Mouse (Mus musculus): ENCODE measurements at regions not wholly inside any gene's neighbourhood (a gene's known extent, or its start where the extent isn't known, plus 50 kb on each side); places are given as distances from the start of the nearest gene placed in this dataset.
A peak's percentile ranks its signal among the peaks of the same experiment; 100 is the strongest.

DNA sequence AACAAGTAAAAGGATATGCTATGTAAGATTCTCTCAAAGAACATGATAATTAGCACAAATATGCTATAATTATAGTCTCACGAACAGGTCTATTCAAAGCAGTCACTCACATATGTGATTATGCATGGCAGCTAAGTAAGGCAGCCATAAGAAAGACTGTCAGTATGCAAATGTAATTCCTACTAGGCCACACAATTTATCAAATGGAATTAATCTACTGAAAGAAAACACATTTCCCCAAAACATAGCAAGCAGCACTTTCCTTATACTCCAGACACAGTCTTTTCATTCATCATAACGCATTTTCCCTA is 1242.3 kb downstream of the Zfp704 start:
- Histone ChIP-seq H3K36me3 (no peaks in the 10 kb centered on the region), H3K4me3 (no peak overlapping the region), H3K27ac (replicated peaks) (no peak overlapping the region; the same call in 1 of the 2 replicates), H3K9me3 (no peaks in the 10 kb centered on the region), H3K4me1 (replicated peaks) (no peaks in the 10 kb centered on the region), H3K4me2 (no peak overlapping the region), H3K9ac (no peak overlapping the region), H3K27me3 (no peaks in the 10 kb centered on the region)
- ATAC-seq (ENCODE audit: low FRiP score, low read depth) = 0 out of 2 replicates have a peak, but pooled peaks have one; percentile 30
- WGBS = 65% methylated on average over 2 of the region's 2 CpGs

DNA sequence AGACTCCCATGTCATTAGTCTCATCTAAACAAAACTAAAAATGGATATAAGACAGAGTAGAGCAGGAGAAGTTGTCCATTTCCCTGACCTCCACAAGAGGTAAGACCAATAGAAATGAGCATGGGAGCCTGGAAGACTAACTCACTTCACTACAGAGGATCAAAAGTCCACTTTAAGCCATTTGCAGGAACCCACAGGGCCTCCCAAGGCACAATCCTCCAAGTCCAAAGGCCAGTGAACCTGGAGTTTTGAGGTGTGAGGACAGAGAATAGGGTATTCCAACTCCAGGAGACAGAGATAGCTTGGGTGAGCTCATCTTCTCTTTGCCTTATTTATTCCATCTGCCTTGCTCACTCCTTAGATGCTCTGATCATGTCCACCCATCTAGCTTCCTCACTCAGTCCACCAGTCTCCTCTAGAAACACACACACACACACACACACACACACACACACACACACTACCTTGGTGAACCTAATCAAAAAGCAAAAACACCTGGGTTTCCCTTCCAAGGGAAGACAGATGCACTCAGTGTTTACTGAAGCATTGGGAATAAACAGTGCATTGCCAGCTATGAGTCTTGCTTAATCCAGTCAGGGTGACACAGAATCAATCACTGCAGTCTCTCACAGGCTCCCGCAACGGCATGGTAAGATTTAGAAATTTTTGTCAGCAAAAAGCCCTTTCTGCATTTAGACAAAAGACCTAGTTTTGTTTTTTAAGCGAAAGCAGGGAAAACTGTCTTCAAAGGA is 1242.8 kb downstream of the Zfp704 start:
- ATAC-seq (ENCODE audit: low FRiP score, low read depth) = peak; percentile 73; the same call in 1 of the 2 replicates
- Histone ChIP-seq H3K27ac (replicated peaks) (no peak overlapping the region; the same call in 1 of the 2 replicates), H3K27me3 (no peaks in the 10 kb centered on the region), H3K9me3 (no peaks in the 10 kb centered on the region), H3K4me3 (no peak overlapping the region), H3K9ac (no peak overlapping the region), H3K4me2 (no peak overlapping the region), H3K36me3 (no peaks in the 10 kb centered on the region), H3K4me1 (replicated peaks) (no peaks in the 10 kb centered on the region)
- 50% methylated on average over 3 of the region's 3 CpGs for WGBS
